Mouse (Mus musculus): ENCODE measurements around the gene Vstm2a. TPM values are rescaled to one million over a fixed set of nuclear protein-coding genes. Genes with fewer than 3 reads are reported as not detected.

Vstm2a gene
- total RNA-seq, 2 experiments from 2014 or later: 114 to 128 TPM

GRCm38 (mm10) chr11:16413077-16413644 lies 155.6 kb downstream of the Vstm2a start:
- no peak for DNase-seq
- intact Hi-C loops (cut with DNase I): loop anchor here (5.0 kb wide), 1 partner anchor 151 kb away; no protein-coding TSS in a partner anchor

- intact Hi-C loops (cut with DNase I): no loop called here
- DNase-seq: no peak
These were observed 182.2 kb downstream of the Vstm2a start for GRCm38 (mm10) chr11:16439548-16440251.
